Mouse (Mus musculus) hindbrain, embryonic 10.5 days (tissue): ENCODE measurements around the gene Brf1. TPM values are rescaled to one million over a fixed set of nuclear protein-coding genes. Genes with fewer than 3 reads are reported as not detected.

Source experiments
- DNase-seq: peaks from one replicate; pipeline ENCODE4 v3.0.0-alpha.2; 2017; ENCODE audit warnings: low spot score
- H3K27ac ChIP-seq: fragments of 300-500 bp; sonication (generic); 2 replicates; pipeline ENCODE4 v1.5.1; 2016; ENCODE audit warnings: mild to moderate bottlenecking, moderate library complexity
- H3K27me3 ChIP-seq: fragments of 300-500 bp; sonication (generic); 2 replicates; pipeline ENCODE4 v1.6.1; 2016; ENCODE audit warnings: mild to moderate bottlenecking; ENCODE audit not compliant: poor library complexity, insufficient read depth, severe bottlenecking
- H3K36me3 ChIP-seq: fragments of 300-500 bp; sonication (generic); 2 replicates; pipeline ENCODE4 v1.6.1; 2016; ENCODE audit warnings: mild to moderate bottlenecking, moderate library complexity
- H3K4me1 ChIP-seq: fragments of 300-500 bp; sonication (generic); replicated peaks from 2 replicates; pipeline ENCODE4 v1.6.1; 2016; ENCODE audit warnings: mild to moderate bottlenecking
- H3K4me3 ChIP-seq: fragments of 300-500 bp; sonication (generic); 2 replicates; pipeline ENCODE4 v1.5.1; 2016; ENCODE audit warnings: mild to moderate bottlenecking, moderate library complexity
- H3K9me3 ChIP-seq: fragments of 300-500 bp; sonication (generic); 2 replicates; pipeline ENCODE4 v1.6.1; 2016; ENCODE audit warnings: mild to moderate bottlenecking, moderate library complexity
- WGBS: fragments of 180-500 bp; shearing (Covaris S2); methylation state at CpG from one replicate; pipeline ENCODE4 v1.1.7; 2016; 5-methylcytosine and 5-hydroxymethylcytosine counted together
- polyA plus RNA-seq: library from polyadenylated mRNA; unstranded; fragments of >200 nt; fragmentation: Nextera tagmentation; extraction: Ambion mirVana; gene quantifications from 2 replicates; pipeline ENCODE4 v1.2.1, GENCODE M21; 2016

The Brf1 gene
- polyA plus RNA-seq, 1 experiment from 2014 or later = 55.4 TPM

DNA sequence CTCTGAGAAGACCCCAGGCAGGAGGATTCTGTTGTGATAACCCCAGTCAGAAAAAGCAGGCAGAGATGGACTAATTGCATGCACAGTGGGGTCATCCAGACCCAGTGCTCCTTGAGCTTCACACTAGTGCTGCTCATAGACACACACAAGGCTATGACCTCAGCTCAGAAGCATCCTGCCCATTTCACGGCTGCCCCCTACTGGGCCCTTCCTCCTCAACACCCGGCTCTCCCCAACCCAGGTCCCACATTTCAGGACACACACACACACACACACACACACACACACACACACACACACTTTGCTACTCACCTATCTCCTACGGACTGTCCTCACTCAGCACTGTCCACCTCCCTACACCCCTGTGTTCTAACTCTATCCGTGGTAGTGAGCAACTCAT, 42.2 kb downstream of the Brf1 start:
- Histone ChIP-seq H3K4me3 (no peak overlapping the region), H3K4me1 (0 out of 2 replicates have a peak, but pooled peaks cover 4% of the 10 kb centered on the region), H3K27me3 (no peaks in the 10 kb centered on the region), H3K27ac (no peak overlapping the region), H3K9me3 (no peaks in the 10 kb centered on the region), H3K36me3 (peaks cover 68% of the 10 kb centered on the region)
- DNase-seq = peak; percentile 45
- WGBS = 46% methylated on average over 4 of the region's 4 CpGs

DNA sequence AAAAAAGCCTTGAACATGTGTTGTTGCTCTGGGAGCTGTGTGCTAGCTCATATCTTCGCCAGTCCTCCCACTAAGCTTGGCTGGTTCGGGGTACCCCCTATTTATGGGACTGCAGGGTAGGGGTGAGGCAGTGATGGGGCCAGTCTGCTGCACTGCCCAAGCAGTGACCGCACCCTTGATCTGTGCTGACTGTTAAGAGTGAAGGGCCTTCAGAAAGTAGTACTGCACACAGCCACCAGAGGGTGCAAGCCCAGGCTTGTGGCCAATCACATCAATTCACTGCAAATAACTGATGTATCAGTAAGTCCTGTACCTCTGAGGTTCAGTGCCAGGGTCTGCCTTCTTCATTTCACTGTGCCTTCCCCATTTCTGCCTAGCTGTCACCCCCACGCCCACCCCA, 44.7 kb downstream of the Brf1 start:
- Histone ChIP-seq H3K27me3 (peaks cover 7% of the 10 kb centered on the region; the same call in 1 of the 2 replicates), H3K27ac (no peak overlapping the region), H3K36me3 (peaks cover 43% of the 10 kb centered on the region), H3K4me1 (peaks cover 20% of the 10 kb centered on the region), H3K4me3 (no peak overlapping the region), H3K9me3 (no peaks in the 10 kb centered on the region)
- WGBS = 35% methylated on average over 4 of the region's 4 CpGs
- peak; percentile 78 for DNase-seq

DNA sequence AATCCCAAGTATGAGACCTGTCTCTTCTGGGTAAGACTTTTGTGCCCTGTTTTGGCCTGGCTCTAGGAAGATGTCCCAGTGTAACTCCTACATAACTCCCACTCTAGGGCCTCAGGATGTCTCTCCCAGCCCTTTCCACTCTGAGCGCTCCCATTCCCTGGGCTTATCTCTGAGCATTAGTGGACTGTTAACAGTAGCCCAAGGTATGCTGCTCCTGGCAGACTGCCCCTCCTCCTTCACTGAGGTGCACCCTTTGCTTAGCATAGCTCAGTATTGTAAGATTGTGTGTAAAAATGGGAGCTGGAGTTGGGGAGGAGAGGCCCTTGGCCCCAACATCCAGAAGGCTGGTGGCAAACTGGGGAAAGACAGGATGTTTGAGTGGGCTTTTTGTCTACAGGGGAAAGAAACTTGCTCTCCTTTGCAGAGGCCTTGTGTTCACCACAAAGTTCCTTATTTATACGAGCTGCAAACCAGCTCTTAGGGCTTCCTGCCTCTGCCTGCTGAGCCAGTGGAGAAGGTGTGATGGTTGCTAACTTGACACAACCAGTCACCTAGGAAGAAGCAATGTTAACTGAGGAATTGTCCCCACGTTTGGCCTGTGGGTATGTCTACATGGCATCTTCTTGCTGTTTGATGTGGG, 47.5 kb downstream of the Brf1 start:
- no peak overlapping the region for H3K4me3 ChIP-seq

DNA sequence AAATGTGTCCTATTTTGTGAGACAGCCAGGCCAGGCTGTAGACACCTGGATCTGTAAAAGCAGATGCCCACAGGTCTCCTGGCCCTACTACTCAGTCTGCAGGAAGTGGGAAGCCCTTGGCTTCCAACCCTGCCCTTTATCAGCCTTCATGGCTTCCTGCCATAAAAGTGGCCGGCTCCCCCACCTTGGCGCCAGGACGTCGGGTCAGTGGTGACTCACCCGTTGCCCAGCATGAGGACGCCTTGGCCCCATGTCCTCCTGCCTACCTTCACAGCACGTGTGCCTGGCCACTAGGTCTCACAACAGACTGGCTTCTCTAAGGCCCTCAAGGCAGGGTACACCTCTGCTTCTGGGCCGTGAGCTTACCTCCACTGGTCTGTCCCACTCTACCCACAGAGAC, 48.1 kb downstream of the Brf1 start:
- Histone ChIP-seq H3K4me3 (no peak overlapping the region), H3K4me1 (peaks cover 51% of the 10 kb centered on the region), H3K9me3 (no peaks in the 10 kb centered on the region), H3K27ac (0 out of 2 replicates have a peak overlapping the region, but pooled peaks have one; percentile 35), H3K27me3 (peaks cover 7% of the 10 kb centered on the region; the same call in 1 of the 2 replicates), H3K36me3 (peaks cover 10% of the 10 kb centered on the region)
- no peak for DNase-seq
- WGBS = 77% methylated on average over 8 of the region's 8 CpGs

More for the DNA sequence above, 47.5 kb downstream of the Brf1 start:
- H3K27me3 ChIP-seq = peaks cover 7% of the 10 kb centered on the region; the same call in 1 of the 2 replicates
- H3K27ac ChIP-seq = 0 out of 2 replicates have a peak overlapping the region, but pooled peaks have one; percentile 35
- DNase-seq = no peak
- peaks cover 17% of the 10 kb centered on the region for H3K36me3 ChIP-seq
- H3K4me1 ChIP-seq = peaks cover 45% of the 10 kb centered on the region
- H3K9me3 ChIP-seq = no peaks in the 10 kb centered on the region
- 73% methylated on average over 3 of the region's 3 CpGs for WGBS

DNA sequence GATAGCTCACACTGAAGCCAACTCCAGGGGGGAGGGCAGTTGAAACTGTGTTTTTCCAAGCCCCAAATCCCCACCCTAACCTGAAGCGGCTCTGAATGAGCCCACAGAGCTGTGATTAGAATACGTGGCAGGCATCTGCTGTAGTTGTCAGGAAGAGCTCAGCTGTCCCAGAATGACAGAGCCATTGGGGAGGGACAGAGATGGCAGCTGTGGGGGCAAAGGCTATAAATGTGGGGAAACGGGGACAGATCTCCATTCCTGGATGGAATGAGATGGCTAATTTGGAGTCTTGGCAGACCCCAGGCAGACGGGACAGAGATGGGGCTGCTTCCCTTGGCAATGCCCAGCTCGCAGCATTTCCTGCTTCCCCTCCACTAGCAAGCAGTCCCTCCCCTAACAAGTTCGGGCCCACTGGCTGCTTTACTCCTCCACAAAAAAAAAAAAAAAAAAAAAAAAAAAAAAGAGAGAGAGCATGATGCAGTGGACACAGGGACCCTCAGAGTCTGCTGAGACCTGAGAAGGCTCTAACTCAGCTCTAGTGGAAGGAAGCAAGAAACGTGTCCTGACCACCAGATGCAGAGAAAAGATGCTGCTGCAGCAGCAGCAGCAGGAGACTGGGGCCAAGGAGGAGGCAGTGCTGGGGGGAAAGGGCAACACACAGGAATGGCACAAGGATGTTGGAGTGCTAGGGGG, 49.2 kb downstream of the Brf1 start:
- Histone ChIP-seq H3K27me3 (peaks cover 7% of the 10 kb centered on the region; the same call in 1 of the 2 replicates), H3K27ac (peak overlapping the region; percentile 98), H3K4me3 (no peak overlapping the region), H3K36me3 (0 out of 2 replicates have a peak, but pooled peaks cover under 1% of the 10 kb centered on the region), H3K9me3 (no peaks in the 10 kb centered on the region), H3K4me1 (peaks cover 57% of the 10 kb centered on the region)
- 25% methylated on average over 7 of the region's 7 CpGs for WGBS
- DNase-seq = no peak

DNA sequence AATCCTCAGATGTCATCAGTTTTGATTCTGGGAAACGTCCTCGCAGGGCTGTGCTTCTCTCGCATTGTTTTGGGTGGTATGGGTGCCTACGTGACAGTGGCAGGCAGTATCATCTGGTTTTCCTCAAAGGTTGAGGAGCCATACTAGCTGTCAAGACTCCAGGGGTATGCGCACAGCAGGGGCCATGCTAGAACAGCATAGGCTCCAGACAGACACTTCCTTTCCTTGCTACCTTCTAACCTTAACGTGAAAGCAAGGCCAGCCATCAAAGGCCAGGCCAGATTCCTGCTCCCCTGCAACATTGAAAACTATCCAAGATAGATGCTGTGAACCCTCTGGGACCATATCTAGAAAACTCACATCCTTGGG, 49.8 kb downstream of the Brf1 start:
- 9% methylated on average over 6 of the region's 6 CpGs for WGBS
- Histone ChIP-seq H3K4me1 (peaks cover 57% of the 10 kb centered on the region), H3K4me3 (peak overlapping the region; percentile 73), H3K9me3 (no peaks in the 10 kb centered on the region), H3K36me3 (no peaks in the 10 kb centered on the region), H3K27ac (peak overlapping the region; percentile 98), H3K27me3 (peaks cover 7% of the 10 kb centered on the region; the same call in 1 of the 2 replicates)
- DNase-seq = no peak

DNA sequence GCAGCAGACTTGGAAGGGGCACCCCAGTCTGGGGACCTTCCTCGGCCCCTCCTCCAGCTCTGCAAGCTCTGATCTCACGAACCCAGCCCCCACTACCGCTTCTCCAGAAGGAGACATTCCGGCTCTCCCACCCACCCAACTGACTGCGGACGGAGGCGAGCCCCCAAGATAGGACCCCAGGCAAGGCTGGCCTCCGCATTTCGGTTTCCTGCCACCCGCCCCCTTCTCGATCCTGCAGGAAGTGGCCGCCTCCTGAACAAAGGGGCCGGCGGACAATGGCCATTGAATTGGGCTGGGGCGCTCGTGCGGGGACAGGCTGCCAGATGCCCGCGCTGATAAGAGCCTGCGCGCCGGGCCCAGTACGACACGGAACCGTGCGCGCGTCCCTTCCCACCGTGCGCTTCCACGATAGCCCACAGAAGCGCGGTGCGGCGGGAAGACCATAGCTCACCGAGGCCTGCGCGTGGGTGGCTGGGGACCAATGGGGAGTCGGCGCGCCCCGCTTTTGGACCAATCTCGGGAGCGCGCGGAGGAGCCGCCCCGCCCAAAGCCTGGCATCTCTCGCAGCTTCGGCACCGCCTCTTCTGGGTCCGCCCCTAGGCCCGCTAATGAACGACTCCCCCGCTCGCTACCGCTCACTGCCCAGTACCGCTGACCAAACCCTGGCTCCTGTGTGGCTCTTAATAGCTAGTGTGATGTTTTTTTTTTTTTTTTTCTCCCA, 50.3 kb downstream of the Brf1 start:
- Histone ChIP-seq H3K9me3 (no peaks in the 10 kb centered on the region), H3K27me3 (peaks cover 7% of the 10 kb centered on the region; the same call in 1 of the 2 replicates), H3K4me1 (peaks cover 57% of the 10 kb centered on the region), H3K27ac (peak overlapping the region; percentile 98), H3K36me3 (no peaks in the 10 kb centered on the region), H3K4me3 (peak overlapping the region; percentile 73)
- WGBS = under 1% methylated on average over 58 of the region's 58 CpGs
- DNase-seq = peak; percentile 91

DNA sequence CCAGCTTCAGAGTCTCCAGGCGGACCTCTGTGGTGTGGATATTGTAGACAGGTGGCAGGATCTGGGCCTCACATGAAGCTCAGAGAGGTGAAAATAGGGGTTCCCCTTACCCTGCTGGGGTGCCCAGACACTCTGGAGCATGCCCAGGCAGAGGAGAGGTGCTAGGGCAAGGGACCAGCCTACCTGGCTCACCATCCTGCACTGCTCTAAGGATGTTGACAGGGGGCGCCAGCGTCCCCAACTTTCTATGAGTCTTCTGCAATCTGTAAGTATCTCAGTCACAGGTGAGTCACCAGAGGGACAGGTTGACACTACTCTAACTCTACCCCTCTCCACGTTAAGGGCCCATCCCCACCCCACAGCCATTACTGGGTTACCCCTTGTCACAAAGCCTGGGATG, 53.2 kb downstream of the Brf1 start:
- no peaks in the 10 kb centered on the region for H3K36me3 ChIP-seq
- DNase-seq = no peak
- H3K27me3 ChIP-seq = peaks cover 16% of the 10 kb centered on the region; the same call in 1 of the 2 replicates
- no peaks in the 10 kb centered on the region for H3K9me3 ChIP-seq
- 26% methylated on average over 4 of the region's 4 CpGs for WGBS
- peak overlapping the region; percentile 46; the same call in 1 of the 2 replicates for H3K27ac ChIP-seq
- H3K4me3 ChIP-seq = no peak overlapping the region
- H3K4me1 ChIP-seq = peaks cover 59% of the 10 kb centered on the region

DNA sequence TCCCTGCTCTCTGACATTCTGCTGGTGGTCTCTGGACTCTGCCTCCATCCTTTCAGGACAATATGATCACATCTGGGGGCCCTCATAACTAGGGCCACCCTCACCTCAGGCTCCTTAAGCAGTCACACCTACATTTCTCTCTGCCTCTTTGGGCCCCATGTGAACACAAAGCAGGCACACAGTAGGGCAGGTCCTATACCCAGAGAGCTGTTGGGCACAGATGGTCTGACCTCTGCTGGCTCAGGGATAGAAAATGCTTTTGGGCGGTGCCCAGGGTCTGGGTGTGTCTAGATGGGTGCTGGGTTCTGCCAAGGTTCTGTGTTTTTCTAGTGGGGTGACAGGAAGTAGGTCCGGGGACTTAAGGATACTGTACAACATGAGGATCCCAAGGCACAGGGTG, 56.8 kb downstream of the Brf1 start:
- DNase-seq = no peak
- Histone ChIP-seq H3K27me3 (peaks cover 9% of the 10 kb centered on the region; the same call in 1 of the 2 replicates), H3K27ac (no peak overlapping the region), H3K4me3 (no peak overlapping the region), H3K36me3 (no peaks in the 10 kb centered on the region), H3K4me1 (peaks cover 60% of the 10 kb centered on the region), H3K9me3 (no peaks in the 10 kb centered on the region)
- 88% methylated on average over 2 of the region's 2 CpGs for WGBS

DNA sequence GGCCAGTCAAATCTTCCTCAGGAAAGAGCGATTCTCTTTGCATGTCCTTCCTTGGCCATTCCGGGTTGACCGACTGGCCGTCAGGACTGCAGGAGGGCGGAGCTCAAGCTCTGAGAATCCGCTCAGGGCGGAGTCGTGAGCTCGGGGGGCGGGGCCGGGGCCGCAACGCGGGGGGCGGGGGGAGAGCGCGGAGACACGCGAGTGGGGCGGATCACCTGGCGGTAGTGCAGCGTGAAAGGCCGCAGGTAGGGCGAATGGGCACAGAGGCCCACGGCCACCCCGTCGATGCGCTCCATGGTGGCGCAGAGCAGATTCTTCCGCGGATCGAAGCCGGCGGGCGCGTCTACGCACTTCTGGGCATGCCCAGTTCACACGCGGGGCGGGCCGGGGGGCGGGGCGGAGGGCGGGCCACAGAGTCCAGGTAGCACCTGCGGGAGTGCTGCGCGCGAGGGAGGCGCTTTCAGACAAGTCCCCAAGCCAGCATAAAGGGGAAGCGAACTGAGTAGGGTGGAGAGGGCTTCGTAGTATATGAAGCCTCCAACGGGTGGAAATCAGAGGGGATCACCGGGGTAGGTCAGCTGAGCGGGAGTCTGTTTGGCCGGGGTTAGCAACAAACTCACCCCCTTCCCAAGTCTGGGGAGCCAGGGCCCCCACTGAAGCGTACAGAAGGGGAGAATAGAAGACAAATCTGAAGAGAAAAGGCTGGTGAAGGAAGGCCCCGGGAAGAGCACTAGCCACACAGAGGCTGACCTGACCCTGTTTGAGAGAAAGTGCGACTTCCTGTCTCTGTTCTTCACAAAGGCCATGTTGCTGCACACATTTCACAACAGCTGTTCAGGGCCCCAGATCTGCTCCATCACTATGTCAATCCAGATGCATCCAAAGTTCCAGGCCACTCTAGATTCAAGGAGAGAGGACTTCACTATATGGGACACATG, 58.5 kb downstream of the Brf1 start, which contains the start of gene Nudt14:
Gene Nudt14 (minus strand): TSS at position 349 of the 938 bp plus-strand sequence.
- WGBS = 3% methylated on average over 58 of the region's 58 CpGs
- peaks cover 9% of the 10 kb centered on the region; the same call in 1 of the 2 replicates for H3K27me3 ChIP-seq
- peak; percentile 85 for DNase-seq
- H3K4me3 ChIP-seq = peak within 1 kb of the TSS; percentile 85
- H3K9me3 ChIP-seq = no peaks in the 10 kb centered on the region
- H3K27ac ChIP-seq = peak within 1 kb of the TSS; percentile 97
- no peaks in the 10 kb centered on the region for H3K36me3 ChIP-seq
- H3K4me1 ChIP-seq = peaks cover 59% of the 10 kb centered on the region

DNA sequence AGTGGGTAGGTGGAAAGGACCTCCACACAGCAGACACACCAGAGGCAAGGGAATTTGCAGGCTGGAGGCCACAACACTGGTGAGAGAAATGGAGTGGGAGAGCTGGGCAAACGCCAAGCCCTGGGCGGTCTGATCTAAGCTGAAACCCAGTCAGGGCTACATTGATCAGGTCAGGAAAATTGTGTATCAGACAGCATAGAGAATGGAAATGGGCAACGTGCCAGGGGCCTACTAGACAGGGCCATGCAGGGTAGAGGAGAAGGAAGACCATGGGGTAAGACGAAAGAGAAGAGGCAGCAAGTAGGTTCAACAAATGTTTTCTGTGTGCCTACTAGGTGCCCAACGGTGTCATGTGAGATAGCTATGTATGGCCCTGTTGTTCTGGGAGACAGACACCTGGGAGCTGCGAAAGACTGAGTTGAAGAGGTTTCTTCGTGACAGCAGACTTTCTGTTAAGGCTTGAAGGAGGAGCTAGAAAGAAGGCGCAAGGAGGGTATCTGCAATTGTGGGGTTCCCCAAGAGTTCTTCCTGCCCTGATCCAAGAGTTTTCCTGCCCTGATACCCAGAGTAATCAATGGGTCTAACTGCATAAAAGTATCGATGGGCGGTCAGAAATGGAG, 59.2 kb downstream of the Brf1 start:
- DNase-seq = no peak
- Histone ChIP-seq H3K27me3 (peaks cover 9% of the 10 kb centered on the region; the same call in 1 of the 2 replicates), H3K9me3 (no peaks in the 10 kb centered on the region), H3K36me3 (no peaks in the 10 kb centered on the region), H3K27ac (peak overlapping the region; percentile 97), H3K4me3 (peak overlapping the region; percentile 85), H3K4me1 (peaks cover 57% of the 10 kb centered on the region)
- WGBS = 48% methylated on average over 10 of the region's 10 CpGs
